ENCODE assay signal across 21 mouse cellular contexts in the genomic region with DNA sequence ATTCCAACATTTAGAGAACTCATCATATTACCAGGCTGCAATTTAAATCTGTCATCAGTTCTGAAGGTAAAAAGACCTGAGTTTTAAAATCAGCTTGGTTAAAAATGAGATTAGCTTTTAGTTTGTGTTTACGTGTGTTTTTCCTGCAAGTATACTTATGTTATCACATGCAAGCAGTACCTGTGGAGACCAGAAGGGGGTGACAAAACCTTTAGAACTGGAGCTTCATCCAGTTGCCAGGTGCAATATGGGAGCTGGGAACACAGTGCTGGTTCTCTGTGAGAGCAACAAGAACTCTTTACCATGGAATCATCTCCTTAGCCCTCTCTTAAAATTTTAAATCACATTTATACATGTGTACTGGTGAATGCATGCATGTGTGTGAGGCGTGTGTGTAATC. TPM values are rescaled to one million over a fixed set of nuclear protein-coding genes. Genes with fewer than 3 reads are reported as not detected.
DNase-seq lines count a peak whose midpoint lies in the region; ATAC-seq and TF ChIP-seq lines count a peak whose summit lies in the region.
"Had no signal": no experiment of that assay in that cellular context is flagged by ENCODE, and none has a peak within 500 bp of the region (broad histone marks: within the 10 kb centered on the region; RNA-seq: fewer than 3 reads in every experiment).

No protein-coding gene starts in this region.

- WGBS in heart, adult 2 months: 96% methylated on average over 2 of the region's 2 CpGs
- WGBS in kidney, embryonic 14.5 days: 97% methylated on average over 2 of the region's 2 CpGs

- no peak for ATAC-seq in monocyte, adult 5-6 weeks (replicated peaks; ENCODE audit: insufficient number of reproducible peaks, low FRiP score, low TSS enrichment, poor library complexity, severe bottlenecking)
- ATAC-seq in kidney, embryonic 14.5 days (ENCODE audit: low FRiP score, low TSS enrichment): no peak
- ATAC-seq: forebrain, embryonic 14.5 days had no signal

- no peak for TF ChIP-seq EP300 in heart, adult 2 months (IDR thresholded peaks at IDR 0.05; ENCODE audit: insufficient read depth, low read depth, low read length)
- TF ChIP-seq EP300 in CH12.LX (IDR thresholded peaks at IDR 0.05; ENCODE audit: low read length): no peak

- TF ChIP-seq RAD21 in CH12.LX (IDR thresholded peaks at IDR 0.05; ENCODE audit: low read depth, low read length): no peak

- H3K4me2 ChIP-seq in CH12.LX (ENCODE audit: insufficient read depth, low read depth, poor library complexity, severe bottlenecking): no peak overlapping the region
- no peak overlapping the region for H3K4me2 ChIP-seq in kidney, embryonic 14.5 days (replicated peaks; ENCODE audit: low read depth, low read length)
- H3K4me2 ChIP-seq: embryonic facial prominence, embryonic 13.5 days; heart, embryonic 11.5 days; hindbrain, embryonic 13.5 days; lung, embryonic 15.5 days had no signal

- no peak overlapping the region for H3K4me3 ChIP-seq in heart, adult 2 months
- H3K4me3 ChIP-seq in CH12.LX (replicated peaks in 1 of 3; ENCODE audit: low read depth in 2 of 3, low read length in 2 of 3, poor library complexity in 1 of 3): no peak overlapping the region
- no peak overlapping the region for H3K4me3 ChIP-seq in kidney, embryonic 14.5 days (ENCODE audit: low read length)
- H3K4me3 ChIP-seq: embryonic facial prominence, embryonic 13.5 days; hindbrain, embryonic 13.5 days; lung, embryonic 15.5 days; midbrain, embryonic 10.5 days had no signal

- DNase-seq in heart, adult 2 months: no peak
- DNase-seq in heart, postnatal 10 days: no peak
- DNase-seq in 3T3-L1 (ENCODE audit: low read depth, low spot score): peak; percentile 2
- DNase-seq in CH12.LX (ENCODE audit: extremely low read depth): no peak
- peak; percentile 25 for DNase-seq in ZHBTc4 (ENCODE audit: low read depth, low spot score)
- DNase-seq in right cerebral cortex, postnatal 14 days: no peak
- DNase-seq: heart, postnatal 14 days; kidney, adult 11 months; left cerebral cortex, postnatal 4 days; right cerebral cortex, adult 18-20 months; thymus, postnatal 25 days had no signal

- no peaks in the 10 kb centered on the region for H3K27me3 ChIP-seq in heart, adult 2 months (ENCODE audit: control insufficient read depth, insufficient read depth, low read length)
- H3K27me3 ChIP-seq in CH12.LX (replicated peaks): no peaks in the 10 kb centered on the region
- H3K27me3 ChIP-seq in kidney, embryonic 14.5 days (ENCODE audit: control insufficient read depth, insufficient read depth, low read length): peaks cover 16% of the 10 kb centered on the region

- in situ Hi-C loops in CH12.LX (cut with MboI; ENCODE audit: low pct_ligation_motif_present, low pct_unique_long_range_greater_than_20kb, low sequenced_read_pairs): no loop called here

- dilution Hi-C loops in CH12.LX (cut with MboI; ENCODE audit: extremely low pct_ligation_motif_present, extremely low pct_unique_long_range_greater_than_20kb, low sequenced_read_pairs): no loop called here

- no peaks in the 10 kb centered on the region for H3K36me3 ChIP-seq in heart, adult 2 months (ENCODE audit: control insufficient read depth, insufficient read depth, low read length)
- no peaks in the 10 kb centered on the region for H3K36me3 ChIP-seq in CH12.LX (replicated peaks in 1 of 2; ENCODE audit: control insufficient read depth in 1 of 2, insufficient read depth in 1 of 2, low read length in 1 of 2)
- no peaks in the 10 kb centered on the region for H3K36me3 ChIP-seq in kidney, embryonic 14.5 days (ENCODE audit: control insufficient read depth, insufficient read depth, low read length)
- H3K36me3 ChIP-seq: embryonic facial prominence, embryonic 13.5 days; hindbrain, embryonic 13.5 days; lung, embryonic 15.5 days; midbrain, embryonic 10.5 days had no signal

- H3K4me1 ChIP-seq in heart, adult 2 months (ENCODE audit: control insufficient read depth, insufficient read depth, low read length): no peaks in the 10 kb centered on the region
- peaks cover 4 to 38% of the 10 kb centered on the region in 2 experiments; a peak in 3 of 4 replicates for H3K4me1 ChIP-seq in CH12.LX (ENCODE audit: control insufficient read depth in 1 of 2, insufficient read depth in 2 of 2)
- H3K4me1 ChIP-seq in kidney, embryonic 14.5 days (ENCODE audit: control insufficient read depth, insufficient read depth, low read length): 0 out of 2 replicates have a peak, but pooled peaks cover 3% of the 10 kb centered on the region
- H3K4me1 ChIP-seq: lung, embryonic 15.5 days had no signal

- TF ChIP-seq CTCF in heart, adult 2 months (IDR thresholded peaks at IDR 0.05): peak; percentile 9; the same call in 1 of the 2 replicates
- 0 out of 4 replicates have a peak, but pooled peaks have one; percentile 6 to 8 for TF ChIP-seq CTCF in CH12.LX (conservative IDR thresholded peaks at IDR 0.05 in 1 of 2, IDR thresholded peaks at IDR 0.05 in 1 of 2; ENCODE audit: low read depth in 2 of 2, low read length in 2 of 2)

- no peak overlapping the region for H3K27ac ChIP-seq in heart, adult 2 months
- no peak overlapping the region for H3K27ac ChIP-seq in CH12.LX (ENCODE audit: insufficient read depth, low read depth)
- H3K27ac ChIP-seq in kidney, embryonic 14.5 days (ENCODE audit: low read depth, low read length): no peak overlapping the region
- H3K27ac ChIP-seq: embryonic facial prominence, embryonic 13.5 days; hindbrain, embryonic 13.5 days; kidney, postnatal 0 days; lung, embryonic 15.5 days; macrophage; midbrain, embryonic 10.5 days had no signal

- no peaks in the 10 kb centered on the region for H3K79me2 ChIP-seq in heart, adult 2 months (replicated peaks; ENCODE audit: control insufficient read depth, insufficient read depth, low read length)
- no peaks in the 10 kb centered on the region for H3K79me2 ChIP-seq in CH12.LX (replicated peaks; ENCODE audit: control insufficient read depth, extremely low read depth, insufficient read depth, poor library complexity, severe bottlenecking)

- H3K9ac ChIP-seq in heart, adult 2 months (ENCODE audit: low read depth, low read length): no peak overlapping the region
- H3K9ac ChIP-seq in CH12.LX (ENCODE audit: insufficient read depth, low read depth): no peak overlapping the region
- H3K9ac ChIP-seq in kidney, embryonic 14.5 days (ENCODE audit: low read depth, low read length): no peak overlapping the region
- H3K9ac ChIP-seq: embryonic facial prominence, embryonic 13.5 days; hindbrain, embryonic 13.5 days; lung, embryonic 15.5 days had no signal

- intact Hi-C loops in heart, adult 2 months (cut with DNase I): loop anchor here (5.0 kb wide), 1 partner anchor 38 kb away; no protein-coding TSS in a partner anchor
- intact Hi-C loops in heart, postnatal 10 days (cut with DNase I): loop anchor here (5.0 kb wide), 1 partner anchor 168 kb away; no protein-coding TSS in a partner anchor

- H3K9me3 ChIP-seq in CH12.LX (replicated peaks; ENCODE audit: low read length): peaks cover 5% of the 10 kb centered on the region
- peaks cover 4% of the 10 kb centered on the region for H3K9me3 ChIP-seq in kidney, embryonic 14.5 days (ENCODE audit: control insufficient read depth, low read length)
- H3K9me3 ChIP-seq: hindbrain, embryonic 13.5 days; lung, embryonic 15.5 days had no signal

- no peak for TF ChIP-seq POLR2A in heart, adult 2 months (IDR thresholded peaks at IDR 0.05; ENCODE audit: insufficient read depth, low read depth, low read length)
- no peak for TF ChIP-seq POLR2A in CH12.LX (IDR thresholded peaks at IDR 0.05; ENCODE audit: low read depth, low read length)

TF ChIP-seq in CH12.LX, 34 proteins besides CTCF, POLR2A, EP300 and RAD21:
- TF ChIP-seq ZKSCAN1 (IDR thresholded peaks at IDR 0.05; ENCODE audit: borderline replicate concordance, low read depth, low read length): no peak
- TF ChIP-seq ETS1 (conservative IDR thresholded peaks at IDR 0.05; ENCODE audit: low read depth, low read length): no peak
- no peak for TF ChIP-seq IRF4 (IDR thresholded peaks at IDR 0.05; ENCODE audit: low read depth, low read length)
- no peak for TF ChIP-seq MYC (IDR thresholded peaks at IDR 0.05; ENCODE audit: low read depth, low read length)
- no peak for TF ChIP-seq MAFK (IDR thresholded peaks at IDR 0.05; ENCODE audit: insufficient replicate concordance, low read length)
- TF ChIP-seq ZNF384 (IDR thresholded peaks at IDR 0.05; ENCODE audit: low read depth, low read length): no peak
- no peak for TF ChIP-seq BHLHE40 (IDR thresholded peaks at IDR 0.05; ENCODE audit: low read depth, low read length)
- no peak for TF ChIP-seq GABPA (IDR thresholded peaks at IDR 0.05; ENCODE audit: insufficient replicate concordance, low read depth, low read length)
- TF ChIP-seq CHD1 (IDR thresholded peaks at IDR 0.05; ENCODE audit: low read depth, low read length): no peak
- TF ChIP-seq POLR2AphosphoS2 (IDR thresholded peaks at IDR 0.05; ENCODE audit: low read depth, low read length): no peak
- TF ChIP-seq NRF1 (IDR thresholded peaks at IDR 0.05; ENCODE audit: low read depth, low read length): no peak
- TF ChIP-seq ELF1 (IDR thresholded peaks at IDR 0.05; ENCODE audit: low read depth, low read length): no peak
- TF ChIP-seq NELFE (IDR thresholded peaks at IDR 0.05; ENCODE audit: low read depth, low read length): no peak
- no peak for TF ChIP-seq ZMIZ1 (IDR thresholded peaks at IDR 0.05; ENCODE audit: low read depth, low read length)
- no peak for TF ChIP-seq E2F4 (IDR thresholded peaks at IDR 0.05; ENCODE audit: insufficient replicate concordance, low read depth, low read length)

RNA-seq across cellular contexts. Expression of gene Pkib, which starts 1.2 kb away (rescaled TPM):
- 1 to 10 TPM in 1 of 2 experiments, under 1 TPM in 1; 0.39 to 1.6 TPM for total RNA-seq in heart, adult 2 months (2021)
- polyA plus RNA-seq in heart, adult 2 months (2012; rRNA removed): 0.47 and 1.3 TPM in 2 replicates
- total RNA-seq in heart, postnatal 10 days (2021): under 1 TPM; 0.72 to 0.97 TPM
- total RNA-seq in CH12.LX (2012; rRNA removed): 0.59 and 1.3 TPM in 2 replicates
- total RNA-seq in CH12.LX (2014; rRNA removed): 4.1 and 4.2 TPM in 2 replicates
- 1.9 TPM in 2 replicates for polyA plus RNA-seq in CH12.LX (2012; ENCODE audit: insufficient read length, low read depth)
- 2.1 to 4.3 TPM (median 2.7 TPM) in 3 replicates for total RNA-seq in monocyte, adult 5-6 weeks (2017)
- polyA plus RNA-seq in kidney, embryonic 14.5 days (2014; fragmentation: Nextera tagmentation; extraction: Ambion mirVana): 2.4 and 4.8 TPM in 2 replicates

Comparison
In these comparisons a context has a peak if more than half of its experiments do, and no peak if none do; other contexts are left out.
1. DNase-seq: peak in 3T3-L1 (single experiment) and ZHBTc4 (single experiment); none in heart, adult 2 months (0 of 2), heart, postnatal 10 days (0 of 2), CH12.LX (single experiment) and right cerebral cortex, postnatal 14 days (single experiment).